Mouse (Mus musculus): Measurements from ENCODE around the gene Cxcr2.

Gene Cxcr2

DNA sequence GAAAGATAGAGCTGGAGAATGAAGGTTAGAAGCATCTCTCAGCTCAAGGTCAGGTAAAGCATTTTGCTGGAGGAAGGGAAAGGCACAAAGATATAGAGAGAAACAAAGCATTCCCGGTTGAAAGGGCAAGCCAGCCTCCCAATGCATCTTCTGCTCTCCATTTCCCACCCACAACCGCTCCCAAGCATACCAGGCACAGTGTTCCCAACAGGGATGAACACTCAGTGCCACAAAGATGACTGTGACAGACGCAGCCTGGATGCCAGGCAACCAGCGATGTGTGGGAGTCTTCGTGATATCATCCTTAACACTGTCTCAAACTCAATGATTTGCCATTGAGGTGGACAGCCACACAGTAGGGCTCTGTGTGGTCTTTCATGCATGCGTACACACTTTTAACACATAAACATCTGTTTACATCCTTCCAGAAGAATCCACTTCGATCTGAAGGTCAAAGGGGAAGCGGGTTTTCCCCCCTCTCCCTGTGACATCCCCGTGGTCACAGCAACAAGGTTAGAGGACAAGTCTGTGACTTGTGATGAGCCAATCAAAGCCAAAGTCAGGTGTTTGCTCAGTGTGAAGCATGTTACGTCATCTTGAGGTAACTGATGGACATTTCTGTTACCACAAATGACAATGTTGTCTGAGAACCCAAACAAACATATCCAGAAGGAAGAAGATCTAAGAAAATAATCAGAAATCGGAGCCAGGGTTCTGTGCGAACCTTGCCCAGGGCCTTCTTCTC, 44.1 kb downstream of the Cxcr2 start:
- no peak for DNase-seq (ENCODE audit: low spot score)

DNA sequence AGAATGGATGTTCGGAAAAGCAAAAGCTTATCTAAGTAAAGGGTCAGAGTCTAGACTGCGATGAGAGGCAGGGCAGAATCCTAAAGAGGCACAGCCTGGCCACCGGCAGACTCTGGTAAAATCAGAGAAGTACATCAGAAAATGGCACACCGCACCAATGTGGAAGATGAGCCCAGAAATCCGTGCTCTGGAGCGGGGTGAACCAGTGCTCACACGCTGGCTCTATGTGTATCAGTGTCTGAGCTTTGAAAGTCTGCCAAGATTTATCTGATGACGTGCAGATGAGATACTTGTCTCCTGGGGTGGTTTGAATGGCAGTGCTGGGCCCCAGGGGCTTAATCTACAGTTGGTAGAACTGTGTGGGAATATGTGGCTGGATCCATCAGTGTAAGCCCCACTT, 45.3 kb downstream of the Cxcr2 start:
- DNase-seq (ENCODE audit: low spot score), result no peak

DNA sequence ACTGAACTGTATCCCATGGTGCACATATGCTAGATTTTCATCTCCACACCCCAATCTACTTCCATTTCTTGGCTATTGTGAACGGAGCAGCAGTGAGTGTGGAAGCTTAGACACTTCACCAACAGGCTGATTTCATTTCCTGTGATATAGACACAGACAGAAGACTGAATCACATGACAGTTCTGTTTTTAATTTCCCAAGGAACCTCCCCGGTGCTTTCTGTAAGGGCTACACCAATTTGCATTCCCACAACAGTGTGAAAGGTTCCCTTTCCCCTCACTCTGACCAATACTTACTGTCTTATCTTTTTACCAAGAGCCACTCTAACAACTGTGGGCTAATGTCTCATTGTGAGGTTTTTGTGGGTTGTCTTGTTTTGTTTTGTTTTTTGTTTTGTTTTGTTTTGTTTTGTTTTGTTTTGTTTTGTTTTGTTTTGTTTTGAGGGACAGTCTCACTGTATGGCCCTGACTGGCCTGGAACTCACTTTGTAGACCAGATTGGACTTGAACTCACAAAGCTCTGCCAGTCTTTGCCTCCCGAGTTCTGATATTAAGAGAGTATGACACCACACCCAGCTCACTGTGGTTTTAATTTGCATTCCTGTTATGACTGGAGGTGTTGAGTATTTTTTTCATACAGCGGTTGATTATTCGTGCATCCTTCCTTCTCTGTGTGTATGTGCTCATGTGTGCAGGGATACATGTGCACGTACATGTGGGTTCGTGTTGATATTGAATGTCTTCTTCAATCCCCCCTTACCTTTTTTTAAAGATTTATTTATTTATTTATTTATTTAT, 47.5 kb downstream of the Cxcr2 start:
- DNase-seq (ENCODE audit: low spot score), result no peak

DNA sequence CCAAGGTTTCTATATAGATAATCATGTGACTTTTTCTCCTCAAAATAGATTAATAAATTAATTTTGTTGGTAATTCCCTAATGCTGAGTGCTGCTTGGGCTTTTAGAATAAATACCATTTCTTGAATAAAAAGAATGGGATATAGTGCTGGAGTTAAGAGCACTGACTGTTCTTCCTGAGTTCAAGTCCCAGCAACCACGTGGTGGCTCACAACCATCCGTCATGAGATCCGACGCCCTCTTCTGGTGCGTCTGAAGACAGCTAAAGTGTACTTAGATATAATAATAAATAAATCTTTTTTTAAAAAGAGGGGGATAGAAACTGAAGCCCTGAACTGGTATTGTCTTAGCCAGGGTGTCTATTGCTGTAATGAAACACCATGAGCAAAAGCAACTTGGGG, 49.7 kb downstream of the Cxcr2 start:
- DNase-seq (ENCODE audit: low spot score), result no peak

DNA sequence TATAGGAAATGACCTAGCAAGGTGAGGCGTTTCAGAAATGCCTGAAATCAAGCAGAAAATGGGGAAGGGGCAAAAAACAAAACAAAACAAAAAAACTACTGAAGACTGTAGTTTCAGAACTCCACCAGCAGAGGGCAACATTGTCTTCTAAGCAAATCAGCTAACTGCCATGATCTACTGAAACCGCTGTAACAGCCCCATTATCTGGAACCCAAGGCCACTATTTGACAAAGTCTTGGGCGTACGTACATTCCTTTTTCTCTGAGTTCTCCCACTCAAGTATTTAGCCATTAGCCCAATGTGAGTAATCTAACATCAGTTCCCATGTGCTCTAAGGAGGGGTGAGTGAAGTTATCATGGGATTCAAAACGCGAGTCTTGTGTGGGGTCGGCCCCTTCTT, 52.1 kb downstream of the Cxcr2 start:
- no peak for DNase-seq (ENCODE audit: low spot score)

DNA sequence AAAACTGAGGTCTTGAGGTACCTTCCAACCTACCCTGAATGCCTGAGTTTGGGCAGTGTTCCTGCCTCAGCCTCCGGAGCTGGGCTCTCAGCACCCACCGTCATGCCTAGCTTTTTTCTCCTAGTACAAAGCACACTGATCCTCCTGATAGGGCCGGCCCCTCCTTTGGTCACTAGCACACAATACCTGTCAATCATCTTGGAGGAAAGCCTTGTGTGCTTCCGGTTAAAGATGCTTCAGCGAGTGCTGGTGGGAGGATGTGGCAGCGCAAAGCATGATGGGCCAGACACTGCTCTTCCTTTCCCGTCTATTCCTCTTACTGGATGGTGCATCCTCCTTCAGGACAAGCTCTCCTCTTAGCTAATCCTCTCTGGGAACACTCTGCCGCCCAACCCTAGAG, 52.9 kb downstream of the Cxcr2 start:
- no peak for DNase-seq (ENCODE audit: low spot score)

DNA sequence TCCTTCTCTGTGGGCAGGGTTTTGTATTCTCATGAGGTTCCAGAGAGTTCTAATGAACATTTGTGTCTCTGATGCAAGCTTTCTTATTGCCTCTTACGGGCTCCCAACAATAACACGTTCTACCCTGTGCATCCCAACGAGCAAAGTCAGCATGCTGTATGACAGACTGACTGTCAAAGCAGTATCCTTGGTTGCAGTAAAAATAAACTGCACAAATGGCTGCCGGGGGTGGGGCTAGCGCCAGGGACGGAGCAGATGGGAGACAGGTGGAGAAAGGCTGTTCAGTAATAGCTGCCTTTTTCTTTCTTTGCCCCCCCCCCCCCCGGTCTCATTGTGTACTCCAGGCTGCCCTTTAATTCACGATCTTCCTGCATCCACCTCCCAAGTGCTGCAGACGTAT, 54.1 kb downstream of the Cxcr2 start:
- no peak for DNase-seq (ENCODE audit: low spot score)

DNA sequence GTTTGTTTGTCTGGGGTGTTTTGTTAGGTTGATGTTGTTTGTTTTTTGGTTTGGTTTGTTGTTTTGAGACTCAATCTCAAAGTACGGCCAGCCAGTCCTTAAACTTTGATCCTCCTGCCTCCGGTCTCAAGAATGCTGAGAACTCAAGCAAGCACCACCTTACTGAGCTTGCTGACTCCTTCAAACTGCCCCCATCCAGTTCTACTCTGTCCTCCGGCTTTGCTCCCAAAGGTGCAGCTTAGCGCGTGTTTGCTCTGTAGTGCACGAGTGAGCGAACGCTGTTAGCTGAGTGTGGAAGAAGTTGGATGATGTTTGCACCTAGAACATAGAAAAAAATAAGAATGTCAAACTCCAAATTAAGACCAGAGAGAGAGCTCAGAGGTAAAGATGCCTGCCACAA, 55.2 kb downstream of the Cxcr2 start:
- DNase-seq (ENCODE audit: low spot score), result no peak

Measured in ovary, postnatal 36 days (tissue).